Mouse (Mus musculus): Measurements from ENCODE around the gene Lpcat1. TPM values are rescaled to one million over a fixed set of nuclear protein-coding genes. Genes with fewer than 3 reads are reported as not detected.

Gene Lpcat1
- 10 to 100 TPM; 36.6 to 39.5 TPM for total RNA-seq (2021)
- long read RNA-seq, experiment 1, transcript Lpcat1-201 (14 exons, 3,675 nt): major isoform, 28 of 33 reads
- long read RNA-seq, experiment 1, partial matches to known transcripts: 2 of 33 reads
- long read RNA-seq, experiment 1, other reads (novel, unspliced or antisense): 2 of 33 reads
- long read RNA-seq, experiment 2, transcript Lpcat1-201 (14 exons, 3,675 nt): major isoform, 39 of 45 reads
- long read RNA-seq, experiment 2, partial matches to known transcripts: 2 of 45 reads
- long read RNA-seq, experiment 2, other reads (novel, unspliced or antisense): 3 of 45 reads

DNA sequence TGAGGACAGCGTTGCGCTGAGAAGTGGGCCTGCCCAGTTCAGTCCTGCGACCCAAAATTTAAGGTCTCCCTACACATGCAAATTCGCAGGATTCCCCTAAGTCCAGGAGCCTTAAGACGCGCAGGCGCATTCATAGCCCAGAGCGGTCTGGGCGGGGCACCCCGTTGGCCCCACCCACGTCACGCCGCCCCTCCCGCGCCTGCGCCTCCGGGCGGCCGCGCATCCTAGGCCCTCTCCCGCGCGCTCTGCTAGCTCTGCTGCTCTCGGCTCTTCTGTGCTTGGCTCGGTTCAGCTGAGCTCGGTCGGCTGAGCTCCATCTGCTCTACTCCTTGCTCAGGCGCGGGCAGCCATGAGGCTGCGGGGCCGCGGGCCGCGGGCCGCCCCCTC is at the start of gene Lpcat1:
Gene Lpcat1, plus strand, starts transcription at position 164 of the 387 bp plus-strand sequence.
- no peak for TF ChIP-seq CTCF (conservative IDR thresholded peaks at IDR 0.05)
- Histone ChIP-seq H3K4me3 (peak within 1 kb of the TSS; percentile 92), H3K27ac (peak within 1 kb of the TSS; percentile 94)
- peak; percentile 88 to 91 for DNase-seq (ENCODE audit: low spot score in 2 of 2)

DNA sequence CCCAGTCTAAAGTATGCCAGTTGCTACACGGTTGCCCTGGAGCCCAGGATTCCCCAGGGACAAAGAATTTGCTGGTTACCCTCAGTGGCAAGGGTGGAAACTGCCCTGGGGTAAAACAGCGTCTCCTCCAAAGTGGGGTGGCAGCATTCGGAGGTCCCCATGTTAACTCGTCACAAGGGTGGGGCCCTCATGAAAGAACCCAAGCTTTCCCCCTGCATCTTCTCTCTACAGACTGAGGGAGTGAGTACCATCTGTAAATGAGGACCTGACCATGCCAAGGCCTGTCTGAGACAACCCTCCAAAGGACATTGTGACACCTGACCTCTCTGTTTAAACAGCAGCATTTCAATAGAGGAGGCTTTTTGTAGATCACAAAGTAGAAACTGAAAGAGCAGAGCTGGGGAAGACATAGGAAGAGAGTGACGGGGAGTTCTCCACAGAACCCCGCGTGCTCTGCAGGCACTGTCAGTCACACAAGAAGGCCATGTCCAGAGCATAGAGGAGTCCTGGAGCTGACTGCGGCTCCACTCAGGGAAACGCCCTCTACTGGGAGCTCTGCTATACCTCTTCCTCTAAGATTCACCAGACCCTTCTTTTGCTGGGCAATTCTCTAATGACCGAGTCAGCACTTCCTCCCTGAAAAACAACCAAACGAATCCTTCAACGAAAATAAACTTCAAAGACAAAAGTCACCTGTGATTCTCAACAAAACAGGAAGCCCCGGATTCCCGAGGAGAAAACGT is 49.3 kb upstream of the Lpcat1 start:
- peak; percentile 73 for TF ChIP-seq CTCF (conservative IDR thresholded peaks at IDR 0.05)
- no peak for DNase-seq (ENCODE audit: low spot score in 2 of 2)
- Histone ChIP-seq H3K27ac (no peak overlapping the region), H3K4me3 (no peak overlapping the region)

DNA sequence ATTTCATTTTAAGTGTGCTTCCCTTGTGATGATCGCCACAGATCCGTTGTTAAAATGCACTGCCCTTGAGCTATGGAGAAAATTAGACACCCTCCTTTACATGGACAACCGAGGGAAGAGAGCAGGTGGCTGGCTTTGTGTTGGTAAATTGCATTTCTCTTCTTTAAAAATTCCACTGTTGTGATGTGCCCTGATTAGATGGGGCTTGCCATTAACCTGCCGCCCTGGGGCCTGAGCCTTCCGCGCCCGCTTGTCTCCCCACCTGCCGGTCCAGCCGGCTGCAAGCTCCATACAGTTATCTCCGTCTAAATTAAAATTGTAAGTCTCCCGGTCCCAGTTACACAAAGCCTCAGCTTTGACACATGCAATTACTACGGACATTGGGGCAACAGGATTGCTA is 48.7 kb upstream of the Lpcat1 start:
- no peak for TF ChIP-seq CTCF (conservative IDR thresholded peaks at IDR 0.05)
- no peak overlapping the region for H3K27ac ChIP-seq
- no peak for DNase-seq (ENCODE audit: low spot score in 2 of 2)
- no peak overlapping the region for H3K4me3 ChIP-seq

DNA sequence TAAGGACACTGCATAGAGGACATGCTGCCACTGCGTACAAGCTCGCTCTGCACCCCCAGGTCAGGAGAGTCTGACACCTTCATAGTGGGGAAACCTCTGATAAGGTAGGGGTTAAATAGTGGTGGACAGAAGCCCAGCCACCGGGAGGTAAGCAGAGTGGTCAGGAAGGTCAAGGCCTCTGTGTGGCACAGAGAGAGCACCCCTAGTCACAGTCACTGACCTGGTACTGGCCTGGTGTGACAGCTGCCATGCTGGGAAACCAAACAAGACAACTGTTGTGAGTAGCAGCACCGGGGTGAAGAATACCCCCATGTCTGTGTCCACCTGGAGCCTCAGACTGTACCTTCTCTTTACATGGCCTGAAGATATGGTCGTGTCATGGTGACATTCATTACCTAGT is 47.8 kb upstream of the Lpcat1 start:
- no peak for DNase-seq (ENCODE audit: low spot score in 2 of 2)
- no peak overlapping the region for H3K4me3 ChIP-seq
- H3K27ac ChIP-seq: no peak overlapping the region
- no peak for TF ChIP-seq CTCF (conservative IDR thresholded peaks at IDR 0.05)

DNA sequence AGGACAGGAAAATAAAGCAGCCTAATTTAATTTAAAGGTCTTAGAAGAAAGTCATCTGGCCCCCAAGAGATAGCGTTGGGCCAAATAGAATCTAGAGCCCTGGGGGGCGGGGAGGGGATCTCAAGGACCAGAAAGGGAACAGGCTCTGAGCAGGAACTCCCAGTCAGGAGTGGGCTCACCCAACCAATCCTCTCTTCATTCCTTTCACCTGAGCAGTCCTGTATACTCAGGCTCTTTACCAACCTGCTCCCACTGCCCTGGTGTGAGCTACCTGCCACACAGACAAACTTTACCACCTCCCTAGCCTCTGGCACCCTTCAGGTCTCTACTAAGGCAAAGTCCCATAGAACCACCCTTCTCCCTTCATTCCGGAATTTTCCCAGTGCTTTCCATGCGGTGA is 44.0 kb upstream of the Lpcat1 start:
- DNase-seq (ENCODE audit: low spot score in 2 of 2): no peak
- Histone ChIP-seq H3K27ac (no peak overlapping the region), H3K4me3 (no peak overlapping the region)
- no peak for TF ChIP-seq CTCF (conservative IDR thresholded peaks at IDR 0.05)

DNA sequence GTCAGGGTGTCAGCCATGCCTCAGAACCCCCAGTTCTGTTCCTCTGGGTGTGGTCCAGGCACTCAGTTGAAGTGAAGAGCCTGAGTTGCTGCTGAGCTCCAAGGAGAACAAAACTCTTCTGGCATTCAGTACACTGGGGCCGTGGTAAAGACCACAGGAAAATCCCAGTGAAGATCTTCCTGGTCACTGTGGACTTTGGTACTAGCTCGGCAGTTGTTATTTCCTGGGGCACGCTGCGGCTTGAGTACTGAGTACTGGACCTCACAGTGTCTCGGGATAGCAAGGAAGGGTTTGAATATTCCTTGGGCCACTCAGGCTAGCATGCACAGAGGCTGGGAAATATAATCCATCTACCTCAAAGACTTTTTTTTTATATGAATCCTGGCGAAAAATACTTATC is 42.0 kb upstream of the Lpcat1 start:
- H3K27ac ChIP-seq: no peak overlapping the region
- H3K4me3 ChIP-seq: no peak overlapping the region
- no peak for DNase-seq (ENCODE audit: low spot score in 2 of 2)
- TF ChIP-seq CTCF (conservative IDR thresholded peaks at IDR 0.05): no peak

DNA sequence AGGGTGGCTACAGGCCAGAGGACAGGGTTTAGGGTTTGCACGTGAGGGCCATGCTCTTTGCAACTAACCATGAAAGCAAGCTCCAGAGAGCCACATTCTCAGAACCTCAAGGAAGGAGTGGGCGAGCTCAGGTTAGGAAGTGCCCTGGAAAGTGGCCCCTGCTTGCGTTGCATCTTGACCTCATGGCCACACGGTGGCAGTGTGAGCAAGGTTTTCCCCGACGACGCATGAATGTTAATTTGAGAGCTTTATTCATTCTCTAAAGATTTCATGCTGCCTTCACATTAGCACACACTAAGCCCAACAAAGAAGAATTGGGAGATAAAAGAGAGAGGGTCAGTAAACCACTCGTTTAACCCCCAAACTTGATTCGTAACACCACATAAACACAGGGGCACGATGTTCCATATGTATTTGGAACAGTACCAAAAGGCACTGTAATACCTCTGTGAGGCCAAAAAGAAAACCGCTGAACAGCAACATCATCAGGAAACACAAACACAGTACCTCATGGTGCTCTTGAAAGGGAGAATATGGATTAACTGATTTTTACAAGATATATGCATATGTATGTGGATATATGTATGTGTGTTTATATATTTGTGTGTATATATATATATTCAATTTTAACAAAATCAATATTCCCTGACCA is 41.0 kb upstream of the Lpcat1 start:
- DNase-seq (ENCODE audit: low spot score in 2 of 2): peak; percentile 48 to 65
- peak; percentile 93 for TF ChIP-seq CTCF (conservative IDR thresholded peaks at IDR 0.05)
- Histone ChIP-seq H3K4me3 (no peak overlapping the region), H3K27ac (no peak overlapping the region)

DNA sequence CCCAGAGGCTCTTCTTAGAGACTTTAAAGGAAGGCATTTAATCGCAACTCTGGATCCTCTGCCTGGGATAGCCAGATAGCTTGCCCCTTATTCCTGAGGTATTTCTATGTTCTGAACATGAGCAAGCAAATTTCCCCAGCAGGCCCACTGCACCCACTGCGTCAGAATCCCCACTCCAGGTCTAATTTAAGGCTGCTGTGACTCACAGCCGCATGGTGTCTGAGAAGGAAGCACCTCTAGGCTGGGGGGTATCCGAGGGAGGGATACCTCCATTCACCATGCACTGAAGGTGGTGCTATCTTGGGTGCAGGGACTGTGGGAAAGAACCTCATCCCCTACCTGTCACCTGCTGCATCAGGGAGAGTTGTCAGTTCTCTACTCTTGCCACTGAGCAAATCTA is 40.4 kb upstream of the Lpcat1 start:
- no peak for DNase-seq (ENCODE audit: low spot score in 2 of 2)
- Histone ChIP-seq H3K4me3 (no peak overlapping the region), H3K27ac (no peak overlapping the region)
- TF ChIP-seq CTCF (conservative IDR thresholded peaks at IDR 0.05): no peak

DNA sequence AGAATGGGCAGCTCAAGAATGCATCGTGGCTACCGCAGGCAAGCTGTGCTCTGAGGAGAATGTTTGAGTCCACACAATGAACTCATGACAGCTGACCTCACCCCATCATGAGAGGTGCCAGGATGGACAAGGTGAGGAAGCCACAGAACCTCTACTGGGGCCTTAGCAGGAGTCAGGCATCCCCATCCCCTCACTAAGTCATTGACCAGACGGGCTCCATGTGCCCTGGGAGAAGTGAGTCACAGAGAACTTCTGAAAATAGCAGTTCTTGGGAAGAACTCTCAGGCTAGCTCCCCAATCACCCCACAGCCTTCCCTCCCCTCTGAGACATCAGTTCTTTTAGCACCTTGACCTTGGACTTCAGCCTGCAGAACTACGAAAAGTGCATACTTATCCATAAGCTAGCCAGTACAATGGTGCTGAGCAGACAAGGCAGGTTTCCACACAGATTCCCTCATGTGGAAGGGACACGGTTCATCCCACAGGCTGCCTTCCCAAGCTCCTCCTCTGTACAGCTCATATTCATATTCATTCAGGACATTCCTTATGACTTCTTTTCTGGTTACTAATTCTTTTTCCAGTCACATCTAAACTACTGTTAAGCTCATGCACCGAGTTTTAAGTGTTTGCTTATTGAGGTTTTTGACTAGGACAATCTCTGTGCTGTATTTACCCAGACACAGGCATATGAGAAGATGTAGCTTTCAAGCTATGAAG is 37.2 kb upstream of the Lpcat1 start:
- no peak for DNase-seq (ENCODE audit: low spot score in 2 of 2)
- Histone ChIP-seq H3K4me3 (no peak overlapping the region), H3K27ac (no peak overlapping the region)
- no peak for TF ChIP-seq CTCF (conservative IDR thresholded peaks at IDR 0.05)

DNA sequence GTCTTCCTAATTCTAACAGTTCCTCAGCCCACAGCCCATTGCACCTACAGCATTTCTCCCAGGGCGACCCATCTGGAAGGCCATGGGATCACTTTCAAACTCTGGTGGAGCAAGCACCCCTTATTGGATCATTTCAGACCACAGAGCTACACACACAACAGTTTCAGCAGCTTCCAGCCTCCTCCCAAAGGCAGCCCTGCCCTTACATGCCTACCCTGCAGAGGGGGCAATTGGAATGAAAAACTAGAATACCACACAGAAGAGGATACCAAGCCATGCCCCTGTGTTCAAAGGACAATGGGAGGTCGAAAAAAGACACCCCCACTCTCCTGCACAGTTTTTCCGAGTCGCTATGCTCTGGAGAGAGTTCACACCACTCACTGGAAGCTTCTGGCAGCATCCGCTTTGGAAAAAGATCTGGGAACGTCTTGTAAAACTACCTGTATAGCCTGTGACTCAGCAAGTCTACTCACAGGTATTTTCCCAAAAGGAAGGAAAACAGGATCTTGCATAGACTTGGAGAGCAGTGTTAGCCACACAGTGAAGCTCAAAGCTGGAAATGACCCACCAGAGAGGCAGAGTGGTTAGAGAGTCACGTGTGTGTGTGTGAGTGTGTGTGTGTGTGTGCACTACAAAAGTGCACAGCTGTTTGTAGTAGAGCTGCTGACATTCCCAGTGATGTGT is 34.4 kb upstream of the Lpcat1 start:
- TF ChIP-seq CTCF (conservative IDR thresholded peaks at IDR 0.05): peak; percentile 52
- no peak overlapping the region for H3K4me3 ChIP-seq
- DNase-seq (ENCODE audit: low spot score in 2 of 2): no peak

DNA sequence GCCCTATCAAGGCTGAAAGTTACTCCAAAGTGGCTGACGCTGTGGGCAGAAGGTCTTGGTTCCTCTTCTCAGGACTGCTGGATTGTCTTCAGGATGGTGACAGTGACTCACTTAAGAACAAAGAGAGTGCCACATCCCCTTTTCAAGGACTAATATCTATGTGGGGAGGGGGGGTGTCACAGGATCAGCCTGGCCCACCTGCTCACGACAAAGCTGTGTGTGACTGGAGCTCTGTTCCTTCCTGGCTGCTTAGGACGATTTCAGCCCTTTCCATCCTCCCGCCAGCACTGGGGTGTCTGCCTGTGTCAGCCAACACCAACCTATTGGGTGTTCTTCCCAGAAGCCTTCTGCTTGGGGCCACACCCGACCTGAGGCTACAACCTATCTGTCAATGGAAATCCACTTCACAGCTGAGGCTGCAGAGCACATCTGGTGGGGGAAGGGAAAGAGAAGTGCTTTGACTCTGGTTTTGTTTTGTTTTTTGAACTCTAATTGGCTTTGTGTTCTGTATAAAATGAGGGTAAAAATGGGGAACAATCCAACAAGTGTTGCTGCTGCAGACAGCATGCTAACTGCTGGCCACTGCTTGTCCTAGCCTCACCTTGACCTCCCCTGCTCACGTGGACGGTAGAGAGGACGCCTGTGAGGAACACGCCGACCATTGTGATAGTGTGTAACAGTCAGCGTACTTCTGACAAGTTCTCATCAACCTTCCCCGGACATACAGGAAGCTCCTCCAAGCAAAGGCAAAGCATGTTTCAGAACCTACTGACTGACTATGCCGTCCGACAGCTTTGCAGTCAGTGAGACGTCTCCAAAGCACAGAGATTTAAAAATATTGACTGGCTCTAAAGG is 33.1 kb upstream of the Lpcat1 start:
- no peak overlapping the region for H3K4me3 ChIP-seq
- DNase-seq (ENCODE audit: low spot score in 2 of 2): no peak
- no peak overlapping the region for H3K27ac ChIP-seq
- no peak for TF ChIP-seq CTCF (conservative IDR thresholded peaks at IDR 0.05)

More for the DNA sequence above, 34.4 kb upstream of the Lpcat1 start:
- H3K27ac ChIP-seq: no peak overlapping the region
